Mouse (Mus musculus) midbrain, embryonic 11.5 days (tissue): ENCODE measurements around the gene Gpr162. TPM values are rescaled to one million over a fixed set of nuclear protein-coding genes. Genes with fewer than 3 reads are reported as not detected.

Experiments
- ATAC-seq: fragments of 200-750 bp; cut with Nextera tagmentation; 2 replicates; pipeline ENCODE4 v1.8.0; 2017; ENCODE audit warnings: moderate TSS enrichment, moderate library complexity; ENCODE audit not compliant: low FRiP score
- DNase-seq: peaks from one replicate; pipeline ENCODE4 v3.0.0; 2015; ENCODE audit warnings: low spot score; ENCODE audit errors: missing footprints
- H3K27ac ChIP-seq: fragments of 300-500 bp; sonication (generic); 2 replicates; pipeline ENCODE4 v1.5.1; 2014; ENCODE audit warnings: low read depth, low read length
- H3K27me3 ChIP-seq: fragments of 300-500 bp; sonication (generic); 2 replicates; pipeline ENCODE4 v1.6.1; 2014; ENCODE audit warnings: mild to moderate bottlenecking, low read length, moderate library complexity, mixed read lengths; ENCODE audit not compliant: control insufficient read depth, insufficient read depth
- H3K36me3 ChIP-seq: fragments of 300-500 bp; sonication (generic); 2 replicates; pipeline ENCODE4 v1.6.1; 2014; ENCODE audit warnings: mild to moderate bottlenecking, low read length, moderate library complexity, mixed read lengths; ENCODE audit not compliant: control insufficient read depth, insufficient read depth
- H3K4me1 ChIP-seq: fragments of 300-500 bp; sonication (generic); 2 replicates; pipeline ENCODE4 v1.6.1; 2014; ENCODE audit warnings: low read length; ENCODE audit not compliant: control insufficient read depth, insufficient read depth
- H3K4me2 ChIP-seq: fragments of 300-500 bp; sonication (generic); 2 replicates; pipeline ENCODE4 v1.6.1; 2014; ENCODE audit warnings: mild to moderate bottlenecking, moderate library complexity
- H3K4me3 ChIP-seq: fragments of 300-500 bp; sonication (generic); 2 replicates; pipeline ENCODE4 v1.5.1; 2014; ENCODE audit warnings: low read depth, low read length
- H3K9ac ChIP-seq: fragments of 300-500 bp; sonication (generic); 2 replicates; pipeline ENCODE4 v1.6.1; 2014; ENCODE audit warnings: low read length
- H3K9me3 ChIP-seq: fragments of 300-500 bp; sonication (generic); 2 replicates; pipeline ENCODE4 v1.6.1; 2016; ENCODE audit warnings: low read length; ENCODE audit not compliant: control insufficient read depth
- WGBS: fragments of 180-500 bp; shearing (Covaris S2); extraction: QIAGEN DNeasy Blood & Tissue Kit; methylation state at CpG from one replicate; pipeline ENCODE4 v1.1.7; 2014; 5-methylcytosine and 5-hydroxymethylcytosine counted together
- polyA plus RNA-seq: library from polyadenylated mRNA; unstranded; fragments of >200 nt; fragmentation: Nextera tagmentation; extraction: Ambion mirVana; gene quantifications from 2 replicates; pipeline ENCODE4 v1.2.1, GENCODE M21; 2014

The Gpr162 gene
- polyA plus RNA-seq, 1 experiment from 2014 or later = 2.1 TPM

DNA sequence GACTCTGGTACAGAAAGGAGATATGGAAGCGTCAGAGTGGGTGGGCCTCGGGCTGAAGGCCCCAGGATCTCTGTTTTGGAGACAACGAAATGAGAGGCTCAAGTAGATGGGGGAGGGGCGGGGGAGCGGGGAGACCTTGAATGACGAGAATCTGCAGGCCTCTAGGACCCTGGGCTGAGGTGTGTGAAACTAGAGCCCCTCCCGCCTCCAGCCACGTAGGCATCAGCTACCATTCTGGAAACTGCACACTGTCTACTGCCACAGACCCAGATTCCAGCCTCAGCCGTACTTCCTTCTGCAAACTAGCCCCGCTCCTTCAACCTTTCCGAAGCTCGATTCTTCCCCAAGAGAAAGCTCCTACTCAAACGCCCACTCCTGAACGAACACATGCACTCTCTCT lies 7.5 kb downstream of the Gpr162 start:
- H3K4me1 ChIP-seq = peaks cover 17% of the 10 kb centered on the region
- H3K9ac ChIP-seq = peak overlapping the region; percentile 94
- DNase-seq = peak; percentile 92
- 9% methylated on average over 14 of the region's 14 CpGs for WGBS
- no peaks in the 10 kb centered on the region for H3K9me3 ChIP-seq
- H3K4me3 ChIP-seq = peak overlapping the region; percentile 71
- H3K27ac ChIP-seq = 0 out of 2 replicates have a peak overlapping the region, but pooled peaks have one; percentile 82
- H3K27me3 ChIP-seq = peaks cover 3% of the 10 kb centered on the region; the same call in 1 of the 2 replicates
- H3K36me3 ChIP-seq = no peaks in the 10 kb centered on the region
- H3K4me2 ChIP-seq = peak overlapping the region; percentile 67
- peak; percentile 23; the same call in 1 of the 2 replicates for ATAC-seq

GRCm38 (mm10) chr6:124854647-124855046 lies 9.1 kb downstream of the Gpr162 start:
- ATAC-seq (no peak), DNase-seq (no peak)
- WGBS = 72% methylated on average over 12 of the region's 12 CpGs
- no peaks in the 10 kb centered on the region for H3K9me3 ChIP-seq
- no peak overlapping the region for H3K4me2 ChIP-seq
- no peaks in the 10 kb centered on the region for H3K36me3 ChIP-seq
- H3K4me3 ChIP-seq = no peak overlapping the region
- peaks cover 11% of the 10 kb centered on the region for H3K4me1 ChIP-seq
- H3K27ac ChIP-seq = no peak overlapping the region; the same call in 1 of the 2 replicates
- peaks cover 3% of the 10 kb centered on the region; the same call in 1 of the 2 replicates for H3K27me3 ChIP-seq
- no peak overlapping the region for H3K9ac ChIP-seq

DNA sequence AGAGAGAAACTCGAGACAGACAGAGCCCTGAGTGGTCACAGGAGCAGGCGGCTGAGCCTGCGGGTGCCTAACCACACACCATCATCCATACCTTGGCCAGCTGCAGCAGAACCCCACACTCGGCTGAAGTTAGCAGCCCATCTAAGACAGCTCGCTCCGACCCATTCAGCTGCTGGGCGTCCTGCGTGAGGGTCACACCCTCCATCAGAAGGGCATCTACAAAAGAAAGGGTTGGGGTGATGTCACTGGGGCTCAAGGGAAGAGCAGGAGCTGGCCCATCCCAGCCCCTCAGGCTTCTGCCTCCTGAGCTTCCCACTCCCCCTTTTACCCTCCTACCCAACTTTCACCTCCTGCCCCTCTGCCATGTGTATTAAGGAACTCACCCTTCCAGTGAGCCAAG lies 13.2 kb downstream of the Gpr162 start:
- no peaks in the 10 kb centered on the region for H3K4me1 ChIP-seq
- H3K4me3 ChIP-seq = no peak overlapping the region
- H3K9me3 ChIP-seq = no peaks in the 10 kb centered on the region
- peak; percentile 72 for DNase-seq
- no peaks in the 10 kb centered on the region for H3K27me3 ChIP-seq
- H3K36me3 ChIP-seq = no peaks in the 10 kb centered on the region
- ATAC-seq = no peak
- 60% methylated on average over 8 of the region's 8 CpGs for WGBS
- no peak overlapping the region for H3K9ac ChIP-seq
- no peak overlapping the region for H3K4me2 ChIP-seq
- no peak overlapping the region for H3K27ac ChIP-seq

DNA sequence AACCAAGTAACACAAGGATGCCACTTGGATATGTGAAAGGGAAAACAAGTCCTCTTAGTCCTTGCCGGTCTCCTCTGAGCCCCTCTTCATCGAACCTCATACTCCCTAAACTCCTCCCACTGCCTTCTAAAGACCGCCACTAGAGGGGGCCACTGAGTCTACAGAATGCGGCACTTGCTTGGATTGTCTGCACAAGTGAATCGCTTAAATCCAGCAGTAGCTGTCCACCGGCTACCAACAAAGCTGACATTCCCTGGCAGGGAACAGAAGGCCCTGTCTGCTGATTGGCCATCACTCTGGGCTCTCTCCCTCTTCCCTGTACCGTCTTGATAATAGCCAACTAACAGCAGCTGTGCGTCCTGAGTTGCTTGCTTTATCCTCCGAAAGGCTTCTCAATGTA lies 16.5 kb downstream of the Gpr162 start:
- Histone ChIP-seq H3K27me3 (no peaks in the 10 kb centered on the region), H3K9ac (no peak overlapping the region), H3K36me3 (no peaks in the 10 kb centered on the region), H3K4me3 (no peak overlapping the region), H3K27ac (no peak overlapping the region), H3K4me1 (no peaks in the 10 kb centered on the region), H3K4me2 (no peak overlapping the region), H3K9me3 (no peaks in the 10 kb centered on the region)
- peak; percentile 92 for ATAC-seq
- WGBS = 10% methylated on average over 9 of the region's 9 CpGs
- peak; percentile 100 for DNase-seq

DNA sequence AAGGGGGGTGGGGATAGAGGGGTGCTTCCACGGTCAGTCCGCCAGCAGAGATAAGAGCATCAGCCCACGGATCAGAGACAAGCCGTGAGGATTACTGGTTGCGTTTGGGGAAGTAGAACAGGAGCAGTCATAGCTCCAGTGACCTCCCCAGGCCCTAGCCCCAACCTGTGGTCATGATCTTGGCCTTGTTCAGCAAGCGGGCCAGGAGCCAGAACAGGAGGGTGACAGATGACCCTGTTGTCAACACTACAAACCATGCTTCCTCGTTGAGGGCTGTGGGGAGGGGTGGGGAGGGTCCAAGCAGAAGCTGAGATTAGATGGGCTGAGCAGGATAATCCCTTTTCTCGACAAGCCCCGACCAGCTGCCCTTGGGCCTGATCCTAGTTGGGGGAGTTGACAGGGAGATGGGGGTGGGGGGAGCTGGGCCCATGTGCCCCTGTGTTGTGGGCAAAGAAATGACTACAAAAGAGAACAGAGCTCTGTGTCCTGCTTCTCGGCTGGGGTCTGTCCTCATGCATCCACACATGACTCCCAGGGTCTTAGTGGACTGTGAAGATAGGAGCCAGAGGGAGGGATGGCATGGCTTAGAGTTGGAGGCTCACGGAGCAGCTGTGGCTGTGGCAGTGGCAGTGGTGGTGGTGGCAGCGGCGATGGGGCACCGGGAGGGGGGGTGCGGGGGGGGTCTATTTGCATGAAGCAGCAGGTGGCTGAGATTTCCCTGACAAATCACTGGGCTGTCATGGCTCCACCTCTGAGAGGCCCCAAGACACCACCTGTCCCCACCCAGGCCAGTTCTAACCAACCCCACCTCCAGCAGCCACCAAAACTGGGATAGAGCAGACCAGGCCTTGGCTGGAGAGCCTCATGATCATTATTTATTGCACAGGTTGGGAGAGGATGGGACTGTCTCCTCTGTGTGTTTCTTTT lies 23.3 kb downstream of the Gpr162 start, which contains the start of gene Gnb3:
Gene Gnb3 (minus strand): TSS at position 35 of the 927 bp plus-strand sequence.
- H3K27ac ChIP-seq = peak within 1 kb of the TSS; percentile 54
- no peaks in the 10 kb centered on the region for H3K36me3 ChIP-seq
- H3K4me2 ChIP-seq = no peak within 1 kb of the TSS; the same call in 1 of the 2 replicates
- H3K27me3 ChIP-seq = no peaks in the 10 kb centered on the region; the same call in 1 of the 2 replicates
- DNase-seq (peak; percentile 89), ATAC-seq (peak; percentile 75)
- 16% methylated on average over 15 of the region's 15 CpGs for WGBS
- no peaks in the 10 kb centered on the region for H3K9me3 ChIP-seq
- H3K9ac ChIP-seq = peak within 1 kb of the TSS; percentile 39
- H3K4me1 ChIP-seq = peaks cover 16% of the 10 kb centered on the region
- H3K4me3 ChIP-seq = no peak within 1 kb of the TSS

- Histone ChIP-seq H3K4me2 (no peak overlapping the region; the same call in 1 of the 2 replicates), H3K4me1 (peaks cover 16% of the 10 kb centered on the region), H3K27me3 (no peaks in the 10 kb centered on the region; the same call in 1 of the 2 replicates), H3K36me3 (no peaks in the 10 kb centered on the region), H3K27ac (peak overlapping the region; percentile 54), H3K4me3 (no peak overlapping the region), H3K9ac (peak overlapping the region; percentile 39), H3K9me3 (no peaks in the 10 kb centered on the region)
- ATAC-seq (peak; percentile 37), DNase-seq (peak; percentile 88)
- WGBS = 9% methylated on average over 8 of the region's 8 CpGs
These were observed 24.0 kb downstream of the Gpr162 start for GRCm38 (mm10) chr6:124839805-124840204.

DNA sequence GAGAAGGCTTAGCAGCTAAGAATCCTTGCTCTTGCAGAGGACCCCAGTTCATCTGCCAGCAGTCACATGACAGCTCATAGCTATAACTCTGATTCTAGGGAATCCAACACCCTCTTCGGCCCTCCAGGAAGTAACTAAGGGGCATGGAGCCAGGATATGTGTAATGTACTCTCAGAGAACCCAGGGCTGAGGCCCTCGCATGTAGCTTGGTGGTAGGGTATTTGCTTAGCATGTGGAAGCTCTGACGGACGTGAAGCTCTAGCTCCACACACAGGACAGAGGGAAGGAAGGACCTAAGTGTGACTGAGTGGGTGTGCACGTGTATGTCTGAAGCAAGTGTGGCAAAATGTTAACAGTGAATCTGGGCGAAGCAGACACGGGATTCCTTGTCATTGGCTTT lies 27.4 kb downstream of the Gpr162 start:
- Histone ChIP-seq H3K4me1 (peaks cover 18% of the 10 kb centered on the region), H3K4me3 (no peak overlapping the region), H3K27me3 (no peaks in the 10 kb centered on the region; the same call in 1 of the 2 replicates), H3K9ac (no peak overlapping the region), H3K9me3 (no peaks in the 10 kb centered on the region), H3K36me3 (peaks cover 12% of the 10 kb centered on the region), H3K4me2 (no peak overlapping the region), H3K27ac (no peak overlapping the region)
- DNase-seq (no peak), ATAC-seq (no peak)
- WGBS = 80% methylated on average over 7 of the region's 7 CpGs

DNA sequence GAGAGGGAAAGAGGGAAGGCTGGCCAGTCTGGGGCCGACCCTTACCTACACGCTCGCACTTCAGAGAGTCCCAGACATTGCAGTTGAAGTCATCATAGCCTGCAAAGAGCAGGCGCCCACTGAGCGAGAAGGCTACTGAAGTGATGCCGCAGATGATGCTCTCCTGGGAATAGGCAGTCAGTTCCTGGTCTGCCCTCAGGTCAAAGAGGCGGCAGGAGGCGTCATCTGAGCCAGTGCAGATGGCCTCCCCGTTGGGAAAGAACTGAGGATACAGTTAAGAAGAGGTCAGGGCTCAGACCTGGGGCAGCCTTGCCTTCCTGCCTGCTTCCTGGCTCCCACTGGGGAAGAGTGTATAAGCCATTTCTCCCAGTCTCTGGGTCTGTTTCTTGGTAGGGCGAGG lies 28.3 kb downstream of the Gpr162 start:
- ATAC-seq = no peak
- 62% methylated on average over 10 of the region's 10 CpGs for WGBS
- no peak overlapping the region for H3K4me2 ChIP-seq
- H3K9me3 ChIP-seq = no peaks in the 10 kb centered on the region
- peaks cover 22% of the 10 kb centered on the region for H3K4me1 ChIP-seq
- no peak overlapping the region for H3K4me3 ChIP-seq
- H3K36me3 ChIP-seq = peaks cover 12% of the 10 kb centered on the region
- H3K9ac ChIP-seq = no peak overlapping the region
- no peak overlapping the region; the same call in 1 of the 2 replicates for H3K27ac ChIP-seq
- DNase-seq = peak; percentile 8
- H3K27me3 ChIP-seq = no peaks in the 10 kb centered on the region; the same call in 1 of the 2 replicates

DNA sequence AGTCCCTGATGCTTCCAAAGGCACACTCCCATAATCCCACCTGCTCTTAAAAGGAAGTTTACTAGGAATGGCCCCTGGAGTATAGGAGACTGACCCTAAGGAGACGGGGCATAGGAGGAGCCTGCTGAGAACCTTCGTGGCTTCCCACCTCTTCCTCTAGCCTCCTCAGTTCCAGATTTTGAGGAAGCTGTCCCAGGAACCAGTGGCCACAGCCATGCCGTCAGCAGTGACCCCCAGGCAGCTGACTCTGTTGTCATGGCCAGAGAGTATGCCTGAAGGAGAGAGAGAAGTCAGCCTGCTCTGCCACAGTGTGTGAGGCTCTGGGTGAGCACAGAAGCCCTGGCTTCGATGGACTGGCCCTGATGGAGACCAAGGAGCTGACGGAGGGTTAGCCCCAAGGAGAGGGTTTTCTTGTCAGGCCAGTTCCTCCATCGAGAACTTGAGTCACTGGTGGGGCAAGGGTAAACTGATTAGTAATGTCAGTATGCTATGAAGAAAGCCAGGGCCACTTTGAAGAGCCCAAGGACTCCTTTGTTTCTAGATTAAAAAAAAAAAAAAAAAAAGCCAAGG lies 29.2 kb downstream of the Gpr162 start:
- Histone ChIP-seq H3K4me1 (peaks cover 16% of the 10 kb centered on the region), H3K9ac (no peak overlapping the region), H3K9me3 (no peaks in the 10 kb centered on the region), H3K27me3 (no peaks in the 10 kb centered on the region; the same call in 1 of the 2 replicates), H3K27ac (no peak overlapping the region), H3K4me2 (no peak overlapping the region), H3K36me3 (peaks cover 12% of the 10 kb centered on the region), H3K4me3 (no peak overlapping the region)
- DNase-seq (peak; percentile 81), ATAC-seq (no peak)
- 84% methylated on average over 6 of the region's 6 CpGs for WGBS
